Mouse (Mus musculus): ENCODE measurements around the gene Olfr704.
"Not testable (repeated sequence)": the region's sequence is repeated elsewhere in the genome, so short reads cannot be mapped to it uniquely, and the experiment has no call there.

The Olfr704 gene

DNA sequence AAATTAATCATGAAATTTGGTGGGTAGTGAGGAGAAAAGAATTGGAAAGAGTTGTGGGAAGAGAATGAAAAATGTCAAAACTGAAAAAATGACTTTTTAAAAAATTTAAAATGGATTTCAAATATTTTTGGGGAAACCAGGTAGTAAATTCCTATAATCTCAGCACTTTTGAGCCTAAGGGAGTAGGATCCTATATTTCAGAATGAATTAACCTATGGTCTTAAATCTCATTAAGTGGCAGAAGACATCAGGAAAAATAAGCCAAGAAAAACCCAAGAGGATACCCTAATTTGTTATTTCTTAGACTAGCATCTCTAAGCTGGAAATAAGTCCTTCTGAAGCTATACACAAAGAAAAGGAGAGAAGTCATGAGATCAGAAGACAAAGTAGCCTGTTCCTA, at the start of gene Olfr704:
TSS of gene Olfr704 (plus strand) at position 301 of the 400 bp plus-strand sequence.
- DNase-seq (ENCODE audit: low spot score): no peak

DNA sequence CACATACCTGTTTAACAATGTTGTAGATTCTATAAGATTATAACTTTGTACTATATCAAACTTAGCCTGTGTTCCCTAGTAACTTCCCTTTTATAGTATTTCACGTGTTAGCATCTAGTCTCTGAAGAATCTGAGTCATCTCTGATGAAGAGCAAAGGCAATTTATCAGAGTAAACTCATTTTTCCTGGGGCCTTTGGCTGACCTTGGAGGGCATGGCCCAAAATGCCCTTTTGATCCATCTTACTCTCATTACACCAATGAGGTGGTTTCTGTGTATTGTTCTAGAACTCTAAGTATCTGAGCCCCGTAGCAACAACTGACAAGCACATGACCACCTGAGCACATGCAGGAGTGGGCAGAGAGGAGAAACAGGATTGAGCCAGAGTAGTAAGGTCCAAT, 49.2 kb upstream of the Olfr704 start, which contains the start of gene Olfr701:
TSS of gene Olfr701 (plus strand) at position 301 of the 400 bp plus-strand sequence.
- DNase-seq (ENCODE audit: low spot score): no peak

DNA sequence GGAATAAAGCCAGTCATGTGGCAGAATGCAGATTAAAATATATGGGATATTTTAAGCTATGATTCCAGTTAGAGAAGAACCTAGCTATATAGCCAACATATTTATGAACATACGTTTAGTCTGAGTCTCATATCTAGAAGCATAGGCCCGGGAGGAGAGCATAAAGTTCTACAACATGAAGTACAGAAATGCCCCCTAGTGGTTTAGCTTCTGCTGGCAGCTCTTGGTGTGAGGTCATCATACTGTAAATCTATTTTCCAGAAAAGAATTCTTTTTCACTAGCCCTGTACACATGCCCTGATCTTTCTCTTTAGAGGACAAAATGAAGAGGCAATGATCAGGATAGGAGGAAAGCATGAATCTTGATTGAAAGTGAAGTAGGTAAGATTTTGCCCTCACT, 47.2 kb upstream of the Olfr704 start:
- DNase-seq (ENCODE audit: low spot score): no peak

DNA sequence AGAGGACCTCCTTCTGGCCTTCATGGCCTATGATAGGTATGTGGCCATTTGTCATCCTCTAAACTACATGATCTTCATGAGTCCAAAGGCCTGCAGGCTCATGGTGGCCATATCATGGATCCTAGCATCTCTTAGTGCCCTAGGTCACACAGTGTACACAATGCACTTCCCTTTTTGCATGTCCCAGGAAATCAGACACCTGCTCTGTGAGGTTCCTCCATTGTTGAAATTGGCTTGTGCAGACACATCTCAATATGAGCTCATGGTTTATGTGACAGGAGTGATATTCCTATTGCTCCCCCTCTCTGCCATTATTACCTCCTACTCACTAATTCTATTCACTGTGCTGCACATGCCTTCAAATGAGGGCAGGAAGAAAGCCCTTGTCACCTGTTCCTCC, 44.6 kb upstream of the Olfr704 start:
- no peak for DNase-seq (ENCODE audit: low spot score)

DNA sequence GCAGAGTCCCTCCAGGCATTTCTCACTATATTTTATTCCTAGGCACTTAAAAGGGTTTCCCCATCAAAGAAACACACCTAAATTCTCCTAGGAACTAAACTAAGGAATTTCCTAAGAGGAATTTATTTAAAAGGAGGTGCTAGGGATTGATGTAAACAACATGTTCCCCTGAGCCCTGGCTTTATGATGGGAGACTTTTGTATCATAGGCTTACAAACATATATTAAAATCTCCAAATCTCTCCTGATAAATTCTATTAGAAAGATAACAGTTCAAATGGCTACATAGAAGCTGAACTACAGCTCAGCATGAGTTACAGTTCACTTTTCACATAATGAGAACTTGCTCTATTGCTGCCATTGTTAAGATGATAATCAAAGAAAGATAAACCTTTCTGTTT, 29.2 kb upstream of the Olfr704 start, which contains the start of gene Olfr702:
TSS of gene Olfr702 (minus strand) at position 101 of the 400 bp plus-strand sequence.
- no peak for DNase-seq (ENCODE audit: low spot score)

DNA sequence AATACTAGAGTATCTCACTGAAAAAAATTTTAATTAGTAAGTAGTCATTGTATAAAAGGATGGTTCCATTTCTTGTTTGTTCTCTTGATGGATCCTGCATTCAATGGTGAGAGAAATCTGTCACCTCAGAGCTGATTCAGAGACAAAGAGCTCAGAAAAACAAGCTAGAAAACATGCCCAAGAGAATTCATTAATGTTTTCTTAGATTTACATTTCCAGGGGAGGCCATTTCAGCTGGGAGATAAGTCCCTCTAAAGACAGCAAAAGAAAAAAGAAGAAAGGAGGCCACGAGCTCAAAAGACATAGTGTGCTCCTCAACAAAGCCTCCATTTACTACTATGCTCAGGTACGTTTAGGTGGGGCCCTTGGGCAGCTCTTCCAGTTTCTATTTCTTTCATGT, 19.9 kb upstream of the Olfr704 start, which contains the start of gene Olfr703:
TSS of gene Olfr703 (plus strand) at position 301 of the 400 bp plus-strand sequence.
- DNase-seq (ENCODE audit: low spot score): no peak

DNA sequence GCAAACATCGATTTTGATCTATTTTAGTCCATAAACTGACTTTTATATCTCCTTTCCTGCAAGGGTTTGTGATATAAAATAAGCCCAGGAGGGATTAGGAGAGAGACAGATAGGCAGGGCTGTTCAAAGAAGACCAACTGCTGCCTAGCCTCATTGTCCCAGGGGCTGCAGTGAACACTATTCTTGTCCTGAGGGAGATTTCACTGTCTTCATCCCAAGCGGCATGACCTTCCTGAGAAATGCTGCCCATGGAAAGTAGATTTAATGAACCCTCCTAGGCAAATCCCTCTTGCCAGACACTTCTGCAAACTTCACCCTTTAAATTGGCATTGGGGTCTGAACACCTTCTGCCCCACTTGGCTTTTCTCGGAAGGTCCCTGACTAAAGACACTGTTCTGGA, 13.8 kb downstream of the Olfr704 start, which contains the start of gene Olfr705:
TSS of gene Olfr705 (minus strand) at position 101 of the 400 bp plus-strand sequence.
- DNase-seq (ENCODE audit: low spot score): no peak

DNA sequence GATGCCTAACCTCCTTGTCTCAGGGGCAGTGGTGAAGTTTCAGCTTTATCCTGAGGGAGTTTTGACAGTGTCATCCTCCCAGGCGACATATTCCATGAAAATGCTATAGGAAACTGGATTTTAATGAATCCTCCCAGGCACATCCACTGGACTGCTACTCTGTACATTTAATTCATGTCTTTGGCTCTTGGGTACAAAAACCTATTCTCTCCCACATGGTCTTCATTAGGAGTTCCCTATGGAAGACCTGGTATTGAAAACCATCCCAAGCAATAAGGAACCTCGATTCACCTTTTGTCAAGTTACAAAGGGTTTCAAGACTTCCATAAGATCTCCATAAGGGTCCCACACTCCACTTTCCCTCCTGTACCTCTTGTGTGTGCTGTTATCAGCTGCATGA, 25.1 kb downstream of the Olfr704 start, which contains the start of gene Olfr706:
TSS of gene Olfr706 (minus strand) at position 101 of the 400 bp plus-strand sequence.
- DNase-seq (ENCODE audit: low spot score): no peak

DNA sequence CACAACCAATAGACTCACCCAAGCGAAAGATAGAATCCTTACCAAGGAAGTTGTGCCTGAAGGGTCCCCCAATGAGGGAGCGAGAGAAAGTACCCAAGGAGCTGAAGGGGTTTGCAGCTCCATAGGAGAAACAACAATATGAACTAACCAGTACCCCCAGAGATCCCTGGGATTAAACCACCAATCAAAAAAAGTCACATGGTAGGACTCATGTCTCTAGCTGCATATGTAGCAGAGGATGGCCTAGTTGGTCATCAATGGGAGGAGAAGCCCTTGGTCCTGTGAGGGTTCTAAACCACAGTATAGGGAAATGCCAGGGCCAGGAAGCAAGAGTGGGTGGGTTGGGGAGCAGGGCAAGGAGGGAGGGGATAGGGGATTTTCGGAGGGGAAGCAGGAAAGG, 38.2 kb downstream of the Olfr704 start, which contains the start of gene Olfr707:
TSS of gene Olfr707 (minus strand) at position 101 of the 400 bp plus-strand sequence.
- not testable (repeated sequence) for DNase-seq (ENCODE audit: low spot score)

DNA sequence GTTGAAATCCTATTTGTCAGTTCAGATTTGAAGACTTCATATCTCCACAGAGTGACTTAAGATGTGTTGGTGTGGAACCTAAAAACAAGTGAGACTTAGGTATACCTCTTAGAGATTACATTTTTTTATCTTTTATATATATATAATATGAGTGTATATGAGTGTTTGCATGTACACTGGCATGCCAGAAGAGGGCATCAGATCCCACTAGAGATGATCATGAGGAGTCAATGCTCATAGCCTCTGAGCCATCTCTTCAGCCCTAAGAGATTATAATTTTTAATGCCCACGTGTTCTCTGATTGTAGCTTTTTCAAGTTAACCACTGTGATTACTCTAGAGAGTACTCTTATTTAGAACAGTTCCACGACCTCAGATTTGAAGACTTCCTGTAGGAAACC, 44.7 kb downstream of the Olfr704 start, which contains the start of gene Olfr1532-ps1:
TSS of gene Olfr1532-ps1 (plus strand) at position 326 of the 400 bp plus-strand sequence.
- no peak for DNase-seq (ENCODE audit: low spot score)

All from left cerebral cortex, adult 11 months (tissue).